Mouse (Mus musculus): Measurements from ENCODE around the gene Myo5c.

Myo5c gene

GRCm38 (mm10) chr9:75231841-75232746 is at the start of gene Myo5c:
Gene Myo5c, plus strand, starts transcription at chr9:75232020.
- peak in 1 of 2 experiments; percentile 63 for DNase-seq (ENCODE audit: low spot score in 2 of 2)

- DNase-seq (ENCODE audit: low spot score in 2 of 2) = no peak
These were observed 44.1 kb upstream of the Myo5c start for GRCm38 (mm10) chr9:75187646-75188260.

GRCm38 (mm10) chr9:75193858-75194257 is 38.0 kb upstream of the Myo5c start:
- no peak for DNase-seq (ENCODE audit: low spot score in 2 of 2)

- no peak for DNase-seq (ENCODE audit: low spot score in 2 of 2)
These were observed 35.5 kb upstream of the Myo5c start for GRCm38 (mm10) chr9:75196335-75196734.

- DNase-seq (ENCODE audit: low spot score in 2 of 2) = peak in 1 of 2 experiments; percentile 57
These were observed 34.5 kb upstream of the Myo5c start for GRCm38 (mm10) chr9:75197297-75197696.

- DNase-seq (ENCODE audit: low spot score in 2 of 2) = no peak
These were observed 30.3 kb upstream of the Myo5c start for GRCm38 (mm10) chr9:75201506-75201905.

GRCm38 (mm10) chr9:75202036-75202435 is 29.8 kb upstream of the Myo5c start:
- DNase-seq (ENCODE audit: low spot score in 2 of 2) = no peak

- DNase-seq (ENCODE audit: low spot score in 2 of 2) = no peak
These were observed 22.6 kb upstream of the Myo5c start for GRCm38 (mm10) chr9:75209246-75209645.

GRCm38 (mm10) chr9:75210269-75210668 is 21.6 kb upstream of the Myo5c start:
- no peak for DNase-seq (ENCODE audit: low spot score in 2 of 2)

- no peak for DNase-seq (ENCODE audit: low spot score in 2 of 2)
These were observed 16.9 kb upstream of the Myo5c start for GRCm38 (mm10) chr9:75214743-75215413.

- DNase-seq (ENCODE audit: low spot score in 2 of 2) = no peak
These were observed 11.9 kb upstream of the Myo5c start for GRCm38 (mm10) chr9:75219942-75220341.

- no peak for DNase-seq (ENCODE audit: low spot score in 2 of 2)
These were observed 10.2 kb upstream of the Myo5c start for GRCm38 (mm10) chr9:75221420-75222287.

GRCm38 (mm10) chr9:75232860-75233259 is 1.0 kb downstream of the Myo5c start:
- no peak for DNase-seq (ENCODE audit: low spot score in 2 of 2)

GRCm38 (mm10) chr9:75234271-75234741 is 2.5 kb downstream of the Myo5c start:
- DNase-seq (ENCODE audit: low spot score in 2 of 2) = no peak

- DNase-seq (ENCODE audit: low spot score in 2 of 2) = no peak
These were observed 3.3 kb downstream of the Myo5c start for GRCm38 (mm10) chr9:75234983-75235627.

GRCm38 (mm10) chr9:75235696-75236095 is 3.9 kb downstream of the Myo5c start:
- no peak for DNase-seq (ENCODE audit: low spot score in 2 of 2)

GRCm38 (mm10) chr9:75236416-75237308 is 4.8 kb downstream of the Myo5c start:
- DNase-seq (ENCODE audit: low spot score in 2 of 2) = no peak

GRCm38 (mm10) chr9:75238179-75238578 is 6.4 kb downstream of the Myo5c start:
- no peak for DNase-seq (ENCODE audit: low spot score in 2 of 2)

- DNase-seq (ENCODE audit: low spot score in 2 of 2) = no peak
These were observed 11.2 kb downstream of the Myo5c start for GRCm38 (mm10) chr9:75243052-75243451.
